Mouse (Mus musculus): ENCODE results near the gene Efr3b. TPM values are rescaled to one million over a fixed set of nuclear protein-coding genes. Genes with fewer than 3 reads are reported as not detected.

The Efr3b gene
- polyA plus RNA-seq (2012; rRNA removed; ENCODE audit: low replicate concordance), result 12.6 and 13.4 TPM in 2 replicates

GRCm38 (mm10) chr12:4038061-4039041 lies at the start of gene Efr3b:
Gene Efr3b, minus strand, starts transcription at chr12:4038915.

GRCm38 (mm10) chr12:4082132-4083001 lies 43.7 kb upstream of the Efr3b start, which contains the start of gene Dnajc27:
Gene Dnajc27, plus strand, starts transcription at chr12:4082583.

GRCm38 (mm10) chr12:3954651-3955050 lies 84.1 kb downstream of the Efr3b start, which contains the start of gene Pomc:
Gene Pomc, plus strand, starts transcription at chr12:3954951.

Other genes starting within 250 kb of the Efr3b start
- 4.8 and 5.5 TPM in 2 replicates for gene Dnmt3a, start 232.9 kb downstream of the Efr3b start, polyA plus RNA-seq (2012; rRNA removed; ENCODE audit: low replicate concordance)
- gene Pomc, start 84.0 kb downstream of the Efr3b start, polyA plus RNA-seq (2012; rRNA removed; ENCODE audit: low replicate concordance), result not detected in 2 replicates
- 1.2 and 1.9 TPM in 2 replicates for gene Dnajc27, start 43.7 kb upstream of the Efr3b start, polyA plus RNA-seq (2012; rRNA removed; ENCODE audit: low replicate concordance)
- 2.1 TPM in 2 replicates for gene Adcy3, start 94.2 kb upstream of the Efr3b start, polyA plus RNA-seq (2012; rRNA removed; ENCODE audit: low replicate concordance)
- gene Ptrhd1, start 195.1 kb upstream of the Efr3b start, polyA plus RNA-seq (2012; rRNA removed; ENCODE audit: low replicate concordance), result 2.9 and 3.5 TPM in 2 replicates
- gene Cenpo, start 195.4 kb upstream of the Efr3b start, polyA plus RNA-seq (2012; rRNA removed; ENCODE audit: low replicate concordance), result 4.1 and 6.7 TPM in 2 replicates